Mouse (Mus musculus) small intestine, adult 2 months (tissue): ENCODE measurements around the gene Cd247. TPM values are rescaled to one million over a fixed set of nuclear protein-coding genes. Genes with fewer than 3 reads are reported as not detected.

Experiments
- H3K27ac ChIP-seq: fragments of 200-500 bp; 2 replicates; pipeline ENCODE4 v1.5.1; 2012; ENCODE audit warnings: low read depth, low read length, control low read depth, inconsistent platforms; ENCODE audit not compliant: insufficient read depth
- H3K27me3 ChIP-seq: fragments of 200-500 bp; 2 replicates; pipeline ENCODE4 v1.6.1; 2012; ENCODE audit warnings: mild to moderate bottlenecking, moderate library complexity, low read length, inconsistent platforms; ENCODE audit not compliant: control insufficient read depth, insufficient read depth
- H3K36me3 ChIP-seq: fragments of 200-500 bp; 2 replicates; pipeline ENCODE4 v1.6.1; 2012; ENCODE audit warnings: mild to moderate bottlenecking, low read length, control low read depth, inconsistent platforms; ENCODE audit not compliant: control insufficient read depth, insufficient read depth
- H3K4me1 ChIP-seq: fragments of 200-500 bp; 2 replicates; pipeline ENCODE4 v1.6.1; 2012; ENCODE audit warnings: low read length, inconsistent platforms, mixed read lengths; ENCODE audit not compliant: control insufficient read depth, insufficient read depth, insufficient read length
- H3K4me3 ChIP-seq: fragments of 200-500 bp; 2 replicates; pipeline ENCODE4 v1.5.1; 2012; ENCODE audit warnings: low read depth, mild to moderate bottlenecking, control low read depth, inconsistent platforms, low read length, moderate library complexity
- CTCF ChIP-seq: fragments of 200-500 bp; IDR thresholded peaks from 2 replicates; pipeline ENCODE4 v1.5.1; 2012; ENCODE audit warnings: low read depth, mild to moderate bottlenecking, control low read depth, inconsistent platforms, low read length, moderate library complexity, mixed read lengths; ENCODE audit not compliant: insufficient replicate concordance, insufficient read length; ENCODE audit errors: extremely low read depth
- POLR2A ChIP-seq: fragments of 200-500 bp; IDR thresholded peaks from 2 replicates; pipeline ENCODE4 v1.6.1; 2012; ENCODE audit warnings: low read depth, mild to moderate bottlenecking, control low read depth, inconsistent platforms, low read length, moderate library complexity
- WGBS: fragments of 180-500 bp; shearing (Covaris S2); methylation state at CpG from one replicate; pipeline ENCODE4 v1.1.7; 2018; 5-methylcytosine and 5-hydroxymethylcytosine counted together
- polyA plus RNA-seq: library from polyadenylated mRNA; depleted of rRNA; stranded (reverse); fragments of >200 nt; gene quantifications from 2 replicates; pipeline ENCODE4 v1.2.3, GENCODE M21; 2012

Cd247 gene
- polyA plus RNA-seq, 1 experiment: 4.8 TPM

DNA sequence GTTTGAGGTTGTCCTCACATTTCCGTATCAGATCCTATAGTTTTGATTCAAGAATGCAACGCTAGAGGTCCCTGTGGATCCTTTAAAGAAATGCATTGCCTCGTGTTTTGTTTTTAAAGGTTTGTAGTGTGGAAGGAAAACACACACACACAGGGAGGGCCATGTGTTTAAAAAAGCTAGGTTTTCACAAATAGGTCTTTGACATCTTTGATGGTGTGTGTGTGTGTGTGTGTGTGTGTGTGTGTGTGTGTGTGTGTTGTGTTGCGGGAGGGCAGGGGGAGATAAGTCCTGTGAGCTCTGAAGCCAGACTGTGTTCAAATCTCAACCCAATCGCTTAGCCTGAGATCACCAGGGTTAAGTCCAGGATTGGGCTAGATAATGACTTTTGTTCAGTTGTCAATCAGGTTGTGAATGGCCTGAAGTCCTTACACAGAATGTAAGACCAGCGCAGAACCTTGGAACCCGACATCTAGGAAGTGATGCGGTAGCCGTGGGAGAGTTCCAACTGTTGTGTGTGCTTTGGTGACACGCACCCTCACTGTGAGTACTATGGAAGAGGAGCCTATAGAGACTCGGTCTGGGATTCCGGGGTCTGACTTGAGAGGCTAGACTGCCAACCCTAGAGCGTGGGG is 8.4 kb upstream of the Cd247 start:
- H3K36me3 ChIP-seq: no peaks in the 10 kb centered on the region
- no peak overlapping the region for H3K27ac ChIP-seq
- no peak for TF ChIP-seq CTCF
- TF ChIP-seq POLR2A: no peak
- H3K27me3 ChIP-seq: no peaks in the 10 kb centered on the region
- H3K4me3 ChIP-seq: peak overlapping the region; percentile 61
- 1% methylated on average over 13 of the region's 13 CpGs for WGBS
- peaks cover 4% of the 10 kb centered on the region; the same call in 1 of the 2 replicates for H3K4me1 ChIP-seq

DNA sequence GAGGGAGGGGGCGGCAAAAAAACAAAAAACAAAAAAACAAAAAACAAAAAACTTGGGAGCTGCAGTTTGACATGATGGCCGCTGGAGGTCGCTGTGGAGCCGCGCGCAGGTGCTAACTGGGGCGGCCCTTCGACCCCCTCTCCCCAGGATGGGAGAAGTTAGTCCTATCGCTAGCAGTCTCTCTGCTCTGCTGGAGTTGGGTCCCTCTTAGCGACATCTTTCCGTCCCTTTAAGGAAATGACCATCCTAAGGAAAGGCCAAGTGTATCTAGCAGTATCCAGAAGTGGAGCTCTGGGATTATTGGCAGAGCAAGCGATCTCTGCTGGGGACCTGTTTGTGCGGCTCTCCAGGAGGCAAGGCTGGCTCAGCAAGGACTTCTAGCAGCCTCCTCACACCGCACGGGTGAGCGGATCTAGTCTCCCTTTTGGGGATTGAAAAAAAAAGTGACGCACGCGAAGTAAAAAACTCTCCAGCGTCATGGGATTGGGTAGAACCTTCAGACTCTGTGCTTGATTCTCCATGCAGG is 7.8 kb upstream of the Cd247 start:
- H3K4me1 ChIP-seq: peaks cover 4% of the 10 kb centered on the region; the same call in 1 of the 2 replicates
- H3K36me3 ChIP-seq: no peaks in the 10 kb centered on the region
- 12% methylated on average over 20 of the region's 20 CpGs for WGBS
- no peaks in the 10 kb centered on the region for H3K27me3 ChIP-seq
- no peak overlapping the region for H3K27ac ChIP-seq
- TF ChIP-seq POLR2A (no peak), CTCF (peak; percentile 97)
- H3K4me3 ChIP-seq: peak overlapping the region; percentile 61

DNA sequence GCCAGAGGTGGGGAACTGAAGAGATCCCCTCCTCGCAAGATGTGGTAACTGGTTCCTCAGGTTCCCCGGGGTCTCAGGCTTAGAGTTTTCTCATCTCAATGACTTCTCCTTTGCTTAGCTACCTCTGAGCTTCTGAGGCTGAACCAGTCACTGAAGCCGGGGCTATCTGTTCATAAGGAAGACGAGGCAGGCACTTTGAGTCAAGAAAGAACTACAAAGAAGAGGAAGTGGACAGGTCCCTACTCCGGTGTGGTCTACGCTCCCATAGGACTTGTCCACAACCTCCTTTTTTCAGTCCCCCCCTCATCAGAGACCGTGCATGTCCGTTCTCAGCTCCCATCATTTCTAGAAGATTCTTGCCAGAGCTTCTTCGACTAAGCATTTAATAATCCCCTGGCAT is 7.1 kb upstream of the Cd247 start:
- Histone ChIP-seq H3K36me3 (no peaks in the 10 kb centered on the region), H3K4me3 (no peak overlapping the region), H3K27me3 (no peaks in the 10 kb centered on the region), H3K4me1 (no peaks in the 10 kb centered on the region), H3K27ac (no peak overlapping the region)
- TF ChIP-seq POLR2A: no peak
- TF ChIP-seq CTCF: no peak
- WGBS: 85% methylated on average over 9 of the region's 9 CpGs

DNA sequence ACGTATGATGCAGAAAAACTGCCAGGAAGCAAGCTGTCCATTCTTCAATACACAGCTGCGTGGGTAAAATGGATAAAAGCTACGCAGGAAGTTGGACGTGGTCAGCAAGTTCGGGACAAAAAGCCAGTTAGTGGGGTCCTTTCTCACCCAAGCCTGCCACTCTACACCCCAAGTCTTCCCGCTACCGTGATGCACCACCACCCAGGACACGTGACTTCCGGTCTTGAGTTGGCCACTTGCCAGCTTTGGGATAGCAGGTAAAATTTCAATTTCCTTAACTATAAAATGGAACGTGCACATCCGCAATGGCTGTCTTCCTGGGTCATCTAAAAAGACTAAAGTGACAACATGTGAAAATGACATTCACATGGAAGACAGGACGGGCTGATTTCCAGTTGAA is 6.6 kb upstream of the Cd247 start:
- WGBS: 81% methylated on average over 12 of the region's 12 CpGs
- H3K27ac ChIP-seq: no peak overlapping the region

DNA sequence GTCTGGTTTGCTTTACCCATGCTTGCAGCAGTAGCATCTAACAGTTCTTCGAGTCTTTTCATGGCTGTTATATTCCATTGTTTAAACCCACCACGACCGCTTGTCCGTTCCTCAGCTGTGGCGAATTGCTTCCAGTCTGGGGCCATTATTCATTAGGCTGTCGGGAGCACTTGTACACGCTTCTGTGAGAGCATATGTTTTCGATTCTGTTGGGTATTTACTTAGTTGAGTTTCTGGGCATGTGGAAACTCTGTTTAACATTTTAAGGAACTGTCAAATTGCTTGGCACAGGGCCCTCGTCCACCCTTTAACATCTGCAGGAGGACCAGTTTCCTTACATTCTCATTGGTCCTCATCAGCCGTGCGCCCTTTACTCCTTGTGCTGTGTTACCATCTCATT is 2.2 kb upstream of the Cd247 start:
- Histone ChIP-seq H3K36me3 (no peaks in the 10 kb centered on the region), H3K27me3 (no peaks in the 10 kb centered on the region), H3K4me3 (no peak overlapping the region), H3K4me1 (no peaks in the 10 kb centered on the region), H3K27ac (no peak overlapping the region)
- no peak for TF ChIP-seq POLR2A
- no peak for TF ChIP-seq CTCF
- WGBS: 67% methylated on average over 11 of the region's 11 CpGs

More for the DNA sequence above, 6.6 kb upstream of the Cd247 start:
- H3K4me1 ChIP-seq: no peaks in the 10 kb centered on the region
- no peaks in the 10 kb centered on the region for H3K36me3 ChIP-seq
- H3K27me3 ChIP-seq: no peaks in the 10 kb centered on the region
- no peak for TF ChIP-seq POLR2A
- TF ChIP-seq CTCF: no peak
- H3K4me3 ChIP-seq: no peak overlapping the region

DNA sequence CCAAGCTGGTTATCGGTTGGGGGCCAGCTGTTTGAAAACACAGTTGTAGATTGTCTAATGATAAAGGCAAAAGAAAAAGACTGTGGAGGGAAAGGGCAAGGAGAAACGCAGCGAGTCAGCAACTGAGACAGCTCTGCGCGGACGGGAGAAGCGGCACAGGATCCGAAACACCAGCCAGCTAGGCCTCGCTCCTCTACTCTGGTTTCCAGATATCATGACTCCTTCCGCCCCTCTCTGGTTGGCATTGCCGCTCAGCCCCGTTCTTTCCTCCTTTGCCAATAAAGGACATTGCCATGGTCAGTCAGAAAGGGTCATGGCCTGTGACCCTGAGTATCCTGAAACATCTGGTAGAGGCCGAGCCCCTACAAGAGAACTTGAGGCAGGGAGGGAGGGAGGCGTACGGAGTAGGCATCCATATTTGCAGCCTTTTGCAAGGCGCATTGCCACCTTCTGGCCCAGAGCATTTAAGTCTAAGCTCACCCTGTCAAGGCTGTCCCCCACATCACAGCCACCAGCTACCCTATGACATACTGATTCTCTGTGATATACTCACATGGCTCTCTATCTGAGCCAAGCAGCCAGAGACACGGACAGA is 682 bp downstream of the Cd247 start:
- Histone ChIP-seq H3K36me3 (no peaks in the 10 kb centered on the region), H3K27ac (0 out of 2 replicates have a peak overlapping the region, but pooled peaks have one; percentile 28), H3K27me3 (no peaks in the 10 kb centered on the region), H3K4me1 (no peaks in the 10 kb centered on the region), H3K4me3 (peak overlapping the region; percentile 56)
- WGBS: 94% methylated on average over 17 of the region's 17 CpGs
- no peak for TF ChIP-seq CTCF
- TF ChIP-seq POLR2A: no peak

DNA sequence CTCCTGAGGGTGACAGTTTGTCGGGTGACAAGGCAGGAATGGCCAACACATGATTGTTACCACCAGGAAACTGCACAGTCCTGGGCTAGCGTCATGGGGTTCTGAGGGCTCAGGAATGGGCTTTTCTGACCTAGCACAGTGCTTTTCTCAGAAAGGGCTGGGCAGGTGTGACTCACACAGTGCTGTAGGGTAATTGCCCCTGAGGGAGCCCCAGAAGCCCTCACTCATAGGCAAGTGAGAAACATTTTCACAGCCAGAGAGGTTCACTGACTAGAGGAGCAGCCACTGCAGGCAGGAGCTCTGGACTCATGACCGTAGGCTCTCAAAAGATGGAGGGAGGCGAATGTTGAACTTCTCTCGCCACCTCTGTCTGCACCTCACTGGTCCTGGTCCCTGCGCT is 1.5 kb downstream of the Cd247 start:
- WGBS: 79% methylated on average over 6 of the region's 6 CpGs
- TF ChIP-seq POLR2A (no peak), CTCF (no peak)
- Histone ChIP-seq H3K27ac (no peak overlapping the region), H3K4me1 (no peaks in the 10 kb centered on the region), H3K27me3 (no peaks in the 10 kb centered on the region), H3K4me3 (peak overlapping the region; percentile 15; the same call in 1 of the 2 replicates), H3K36me3 (no peaks in the 10 kb centered on the region)
